Mouse (Mus musculus) frontal cortex, postnatal 14 days (tissue): ENCODE results near the gene Scnn1b.
A peak's percentile ranks its signal among the peaks of the same experiment; 100 is the strongest.

Source experiments
- DNase-seq, 2 experiments: peaks; one replicate each; pipeline ENCODE4 v3.0.0; 2022; ENCODE audit warnings: low spot score in 2 of 2

The Scnn1b gene

DNA sequence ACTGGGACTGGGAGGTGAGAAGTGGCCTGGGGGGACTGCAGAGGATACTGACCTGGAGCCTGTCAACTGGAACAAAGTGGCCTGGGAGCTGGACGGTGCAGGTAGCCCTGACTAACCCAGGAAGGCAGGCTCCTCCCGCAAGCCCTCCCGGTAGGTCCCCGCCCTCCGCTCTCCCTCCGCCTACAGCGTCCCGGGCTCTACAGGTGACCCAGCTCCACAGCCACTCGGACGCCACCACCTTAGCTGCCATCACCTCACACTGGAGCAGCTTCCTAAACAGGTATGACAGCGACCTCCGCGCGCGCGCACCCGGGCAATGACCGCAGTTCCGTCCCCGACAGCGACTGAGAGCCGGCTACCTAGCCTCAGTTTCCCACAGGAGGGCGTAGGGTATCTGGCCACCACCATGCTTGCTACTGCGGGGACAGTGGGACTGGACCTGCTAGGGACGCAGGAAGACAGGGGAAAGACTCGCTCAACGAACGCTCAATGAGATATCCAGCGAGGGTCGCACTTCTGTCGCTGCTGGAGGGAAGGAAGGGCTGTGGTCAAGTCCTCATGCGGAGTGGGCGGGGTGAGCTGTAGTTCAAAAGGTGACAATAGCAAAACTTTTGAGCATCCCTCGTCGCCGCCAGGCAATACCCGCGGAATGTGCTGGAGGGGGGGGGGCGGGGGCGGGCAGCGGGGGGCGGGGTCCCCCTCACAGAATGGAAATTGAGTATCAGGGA lies at the start of gene Scnn1b:
Gene Scnn1b, plus strand, starts transcription at position 181 of the 728 bp plus-strand sequence.
- no peak for DNase-seq

GRCm38 (mm10) chr7:121821632-121822031 lies 43.2 kb upstream of the Scnn1b start:
- DNase-seq, result no peak

- DNase-seq, result no peak
These were observed 36.4 kb upstream of the Scnn1b start for GRCm38 (mm10) chr7:121828481-121828880.

DNA sequence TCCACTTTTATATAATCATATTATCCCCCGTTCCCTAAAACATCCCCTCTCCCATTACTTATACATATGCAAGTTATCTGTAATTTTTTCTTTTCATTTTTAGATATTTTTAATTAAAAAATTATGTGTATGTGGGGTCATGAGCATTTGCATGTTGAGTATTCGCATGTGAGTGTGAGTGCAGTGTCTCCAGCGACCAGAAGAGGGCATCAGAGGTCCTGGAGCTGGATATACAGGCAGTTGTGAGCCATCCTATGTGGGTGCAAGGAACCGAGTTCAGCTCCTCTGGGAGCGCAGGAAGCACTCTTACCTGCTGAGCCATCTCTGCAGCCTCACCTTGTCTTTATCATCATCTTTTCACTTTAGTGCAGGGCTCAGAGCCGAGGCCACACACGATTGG lies 29.4 kb upstream of the Scnn1b start:
- DNase-seq, result no peak

- no peak for DNase-seq
These were observed 28.0 kb upstream of the Scnn1b start for GRCm38 (mm10) chr7:121836827-121837226.

DNA sequence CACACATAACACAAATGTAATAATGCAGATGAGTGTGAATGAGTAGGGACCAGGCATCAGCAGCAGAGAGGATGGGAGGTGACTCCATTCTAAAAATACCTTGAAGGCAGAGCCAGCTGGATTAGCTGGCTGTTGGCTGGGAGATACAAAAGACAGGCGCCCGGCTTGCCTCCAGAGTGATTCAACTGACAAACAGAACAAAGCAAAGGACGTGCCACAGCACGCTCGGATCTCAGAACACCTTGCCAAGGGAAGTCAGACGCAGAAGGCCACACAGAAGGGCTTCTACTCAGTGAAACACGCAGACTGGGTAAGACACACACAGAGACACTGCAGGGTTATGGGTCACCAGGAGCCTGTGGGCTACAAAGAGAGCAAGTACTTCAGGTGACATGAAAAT lies 24.0 kb upstream of the Scnn1b start:
- DNase-seq, result no peak

- DNase-seq, result no peak
These were observed 22.6 kb upstream of the Scnn1b start for GRCm38 (mm10) chr7:121842234-121842633.

GRCm38 (mm10) chr7:121845964-121846363 lies 18.9 kb upstream of the Scnn1b start:
- no peak for DNase-seq

DNA sequence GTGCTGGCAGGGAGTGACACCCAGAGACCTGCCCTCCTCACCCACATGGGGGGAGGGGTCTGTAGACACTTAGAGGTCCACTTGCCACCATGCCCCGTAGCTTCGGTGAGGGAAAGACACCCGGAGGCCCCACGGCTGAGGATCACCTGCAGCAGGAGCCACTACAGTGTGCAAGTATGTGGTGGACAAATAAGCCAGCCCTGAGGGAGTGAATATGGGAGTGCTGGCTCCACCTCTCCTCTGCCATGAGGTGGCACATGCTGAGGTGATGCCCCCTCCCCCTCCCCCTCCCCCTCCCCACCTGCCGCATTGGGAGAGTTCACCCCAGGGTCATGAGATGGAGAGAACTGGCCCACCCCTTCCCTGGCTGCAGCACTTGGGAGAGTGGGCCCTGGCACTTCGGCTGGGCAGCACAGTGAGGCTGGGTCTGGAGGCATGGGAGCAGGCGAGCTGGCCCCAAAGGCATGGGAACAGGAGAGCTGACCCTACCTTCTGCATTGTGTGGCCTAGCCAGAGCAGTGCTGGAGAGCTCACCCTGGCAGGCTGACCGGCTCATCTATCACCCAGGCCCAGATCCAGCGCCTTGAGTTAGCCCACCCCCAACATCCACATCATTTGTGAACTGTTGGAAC lies 16.2 kb upstream of the Scnn1b start:
- DNase-seq, result no peak

GRCm38 (mm10) chr7:121857177-121857884 lies 7.5 kb upstream of the Scnn1b start:
- DNase-seq, result no peak

- no peak for DNase-seq
These were observed 5.9 kb upstream of the Scnn1b start for GRCm38 (mm10) chr7:121858939-121859338.

DNA sequence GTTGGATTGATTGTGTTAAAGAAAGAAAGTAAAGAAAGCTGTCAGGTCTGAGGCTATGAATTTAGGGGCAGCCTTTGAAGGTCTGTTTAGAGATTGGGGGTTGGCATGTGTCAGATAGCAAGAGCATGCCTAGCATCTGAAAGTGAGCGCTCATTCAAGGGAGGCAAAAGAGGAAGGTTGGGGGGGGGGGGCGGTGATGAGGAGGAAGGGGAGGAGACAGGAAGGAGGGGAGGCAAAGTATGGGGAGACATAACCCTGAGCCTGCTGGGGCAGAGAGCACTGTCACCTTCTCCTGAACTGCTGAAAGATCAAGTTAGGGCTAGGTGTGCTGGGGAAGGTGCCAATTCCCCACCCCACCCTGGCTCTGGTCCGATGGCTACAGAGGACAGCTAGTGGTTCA lies 6.8 kb downstream of the Scnn1b start:
- no peak for DNase-seq

DNA sequence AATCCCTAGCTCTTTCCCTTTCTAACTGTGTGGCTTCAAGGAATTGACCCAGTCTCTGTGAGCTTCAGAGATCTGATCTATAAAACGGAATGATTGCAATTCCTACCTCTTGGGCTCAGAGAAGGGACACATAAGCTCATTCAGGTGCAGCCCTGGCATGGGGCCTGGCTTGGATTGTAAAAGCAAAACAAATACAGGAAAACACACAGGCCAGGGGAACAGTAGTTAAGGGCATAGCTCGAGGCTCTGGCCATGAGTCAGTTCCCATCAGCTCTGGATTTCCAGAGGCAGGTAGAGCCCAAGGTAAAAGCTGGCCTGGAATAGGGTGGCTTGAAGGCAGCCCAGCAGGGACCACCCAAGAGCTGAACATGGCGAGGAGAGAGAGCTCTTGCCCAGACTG lies 9.2 kb downstream of the Scnn1b start:
- DNase-seq, result no peak

DNA sequence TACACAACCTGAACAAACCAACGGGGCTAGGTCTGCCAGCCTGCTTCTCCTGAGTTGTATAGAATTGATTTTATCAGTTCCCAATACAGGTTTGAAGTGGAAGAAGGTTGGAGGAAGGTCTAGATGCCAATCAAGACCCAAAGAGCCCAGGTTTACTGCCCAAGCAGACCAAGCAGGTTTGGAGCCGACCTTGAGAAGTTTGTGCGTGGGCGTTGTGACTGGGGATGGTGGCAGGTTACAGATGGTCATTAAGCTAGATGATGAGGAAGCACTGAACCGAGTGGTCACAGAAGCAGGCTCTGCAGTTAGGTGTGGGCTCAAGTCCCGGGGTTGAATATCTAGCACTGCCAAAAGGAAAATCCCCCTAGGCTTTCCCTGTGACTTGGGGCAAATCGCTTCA lies 9.9 kb downstream of the Scnn1b start:
- no peak for DNase-seq

DNA sequence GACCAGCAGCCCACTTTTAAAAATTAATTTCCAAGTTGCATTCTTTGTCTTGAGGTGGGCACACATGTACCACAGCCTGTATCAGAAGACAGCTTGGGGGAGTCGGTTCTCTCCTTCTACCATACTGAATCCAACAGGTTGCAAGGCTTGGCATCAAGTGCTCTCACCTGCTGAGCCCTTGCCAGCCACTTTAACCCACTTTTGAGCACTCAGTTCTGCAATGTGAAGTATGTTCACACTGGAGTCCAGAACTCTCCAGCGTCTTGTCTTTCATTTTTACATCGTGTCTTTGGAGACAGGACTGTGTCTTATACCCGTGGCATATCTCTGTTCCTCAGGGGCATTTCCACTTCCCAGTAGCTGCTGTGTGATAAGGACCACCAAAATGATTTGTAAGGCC lies 15.4 kb downstream of the Scnn1b start:
- DNase-seq, result no peak

GRCm38 (mm10) chr7:121890636-121891360 lies 26.0 kb downstream of the Scnn1b start:
- DNase-seq, result peak; percentile 11 to 22

- no peak for DNase-seq
These were observed 31.9 kb downstream of the Scnn1b start for GRCm38 (mm10) chr7:121896689-121897088.

DNA sequence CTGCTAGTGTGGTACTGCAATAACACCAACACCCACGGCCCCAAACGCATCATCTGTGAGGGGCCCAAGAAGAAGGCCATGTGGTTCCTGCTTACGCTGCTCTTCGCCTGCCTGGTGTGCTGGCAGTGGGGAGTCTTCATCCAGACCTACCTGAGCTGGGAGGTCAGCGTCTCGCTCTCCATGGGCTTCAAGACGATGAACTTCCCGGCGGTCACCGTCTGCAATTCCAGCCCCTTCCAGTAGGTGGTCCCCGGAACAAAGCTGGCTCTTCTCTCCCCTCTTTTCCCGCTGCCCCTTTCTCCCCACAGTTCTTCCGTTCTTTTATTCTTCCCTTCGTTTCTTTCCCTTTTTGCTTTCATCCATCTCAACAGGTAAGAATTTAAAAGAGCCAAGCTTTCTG lies 34.5 kb downstream of the Scnn1b start:
- no peak for DNase-seq

DNA sequence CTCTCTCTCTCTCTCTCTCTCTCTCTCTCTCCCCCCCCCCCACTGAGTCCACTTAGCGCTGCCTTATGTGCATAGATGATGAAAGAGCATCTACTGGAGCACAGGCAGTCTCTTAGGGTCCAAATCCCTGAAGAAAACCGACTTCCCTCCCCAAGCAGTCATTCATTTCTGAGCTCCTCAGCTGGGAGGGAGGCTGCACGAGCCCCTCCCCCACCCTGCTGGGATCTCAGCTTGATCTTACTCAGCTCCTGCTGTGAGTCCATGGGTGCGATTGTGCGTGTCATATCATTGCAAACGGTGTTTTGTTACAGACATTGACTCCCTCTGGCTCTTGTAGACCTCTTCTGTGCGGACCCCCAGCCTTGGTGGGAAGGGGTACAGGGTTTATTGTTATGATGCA lies 35.1 kb downstream of the Scnn1b start:
- no peak for DNase-seq

- DNase-seq, result no peak
These were observed 38.0 kb downstream of the Scnn1b start for GRCm38 (mm10) chr7:121902757-121903411.

GRCm38 (mm10) chr7:121906879-121907278 lies 42.0 kb downstream of the Scnn1b start:
- no peak for DNase-seq

DNA sequence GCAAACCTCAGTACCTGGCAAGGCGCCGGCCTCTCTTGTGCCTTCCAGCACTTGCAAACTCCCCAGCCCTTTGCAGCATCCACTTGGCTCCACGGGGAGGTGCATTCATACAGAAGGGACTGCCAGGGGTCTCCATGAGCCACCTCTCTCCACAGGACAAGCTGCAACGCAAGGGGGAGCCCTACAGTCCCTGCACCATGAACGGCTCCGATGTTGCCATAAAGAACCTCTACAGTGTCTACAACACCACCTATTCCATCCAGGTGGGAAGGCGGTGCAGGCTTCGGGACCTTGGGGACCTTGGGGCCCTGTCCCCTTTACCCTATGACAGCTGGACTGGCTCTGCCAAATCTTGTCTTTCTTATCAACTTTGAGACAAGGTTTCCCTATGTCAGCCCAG lies 47.4 kb downstream of the Scnn1b start:
- DNase-seq, result no peak
